Mouse (Mus musculus) heart, postnatal 25 days (tissue): Measurements from ENCODE around the gene M6pr. TPM values are rescaled to one million over a fixed set of nuclear protein-coding genes. Genes with fewer than 3 reads are reported as not detected.
"Not testable (repeated sequence)": the region's sequence is repeated elsewhere in the genome, so short reads cannot be mapped to it uniquely, and the experiment has no call there.

Source experiments
- DNase-seq: peaks from one replicate; pipeline ENCODE4 v3.0.0; 2022; ENCODE audit warnings: low spot score
- intact Hi-C: fragments of 180-260 bp; cut with DNase I; formaldehyde crosslinking; loops from one replicate; pipeline ENCODE4 v1.15.1; 2025
- total RNA-seq, 2 experiments: library from RNA; stranded (reverse); gene quantifications; 2 replicates each; pipeline ENCODE4 v1.2.3; 2021

The M6pr gene
- total RNA-seq, 2 experiments from 2014 or later: 36.4 to 41.4 TPM

DNA sequence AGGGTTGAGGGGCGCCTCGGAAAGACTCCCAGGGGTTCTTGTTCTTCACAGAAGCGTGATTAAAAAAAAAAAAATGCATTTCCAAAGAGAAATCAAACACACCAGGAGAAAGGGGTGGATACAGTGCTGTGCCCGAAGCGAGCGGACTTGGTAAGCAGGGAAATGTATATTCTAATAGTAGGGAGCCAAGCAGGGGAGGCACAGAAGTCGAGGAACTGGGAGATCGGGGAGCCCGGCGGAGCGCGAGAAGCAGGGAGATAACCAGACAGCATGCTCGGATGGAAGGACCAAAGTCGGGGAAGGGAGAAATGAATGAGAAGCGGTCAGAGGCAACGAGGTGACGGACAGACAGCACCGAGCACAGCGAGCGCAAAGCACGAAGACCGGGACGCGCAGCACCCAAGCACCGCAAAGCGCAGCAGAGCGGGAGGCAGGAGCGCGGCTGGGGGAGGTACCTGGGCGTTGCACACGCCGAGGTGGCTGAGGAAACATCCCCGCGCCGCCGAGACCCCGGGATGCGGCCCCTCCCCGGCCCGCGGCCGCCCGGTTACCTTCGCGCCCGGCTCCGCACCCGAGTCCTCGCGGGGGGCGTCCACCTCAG lies 30.6 kb downstream of the M6pr start:
- DNase-seq: peak; percentile 33
- intact Hi-C loops: loop anchor here (10.0 kb wide), 1 partner anchor 476 kb away; the partner anchor contains the start of gene Foxj2

DNA sequence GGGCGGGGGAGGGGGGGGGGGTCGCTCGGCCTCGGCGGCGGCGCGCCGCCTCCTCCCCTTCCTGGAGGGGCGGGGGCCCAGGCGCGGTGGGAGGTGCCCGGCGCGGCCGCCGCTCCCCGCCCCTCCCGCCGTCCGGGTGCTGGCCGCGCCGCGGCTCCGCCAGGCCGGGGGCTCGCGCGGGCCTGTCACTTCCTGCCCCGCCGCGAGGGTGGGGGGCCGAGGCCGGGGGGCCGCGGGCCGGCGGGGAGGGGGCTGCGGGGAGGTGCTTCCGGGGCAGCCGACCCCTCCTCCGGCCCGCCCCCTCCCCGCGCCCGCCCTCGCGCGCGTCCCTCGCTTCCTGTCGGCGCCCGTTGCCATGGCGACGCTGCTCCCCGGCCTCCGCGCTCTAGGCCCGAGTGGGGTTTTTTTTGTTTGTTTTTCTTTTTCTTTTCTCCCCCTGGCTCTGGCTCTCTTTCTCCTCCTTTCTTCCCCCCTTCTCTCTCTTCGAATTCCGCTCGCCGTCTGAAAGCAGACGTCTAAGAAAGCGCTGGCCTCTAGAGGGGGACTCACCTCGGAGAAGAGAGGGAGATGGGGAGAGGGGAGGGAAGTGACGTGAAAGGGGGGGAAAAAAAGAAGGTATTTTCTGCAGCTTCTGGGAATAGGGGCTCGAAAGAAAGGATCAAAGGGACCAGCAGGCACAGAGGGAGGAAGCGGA lies 31.3 kb downstream of the M6pr start:
- peak; percentile 68 for DNase-seq
- intact Hi-C loops: loop anchor here (1.0 to 10.0 kb wide), 2 partner anchors 30 to 475 kb away; partner anchors contain the start of gene Foxj2

DNA sequence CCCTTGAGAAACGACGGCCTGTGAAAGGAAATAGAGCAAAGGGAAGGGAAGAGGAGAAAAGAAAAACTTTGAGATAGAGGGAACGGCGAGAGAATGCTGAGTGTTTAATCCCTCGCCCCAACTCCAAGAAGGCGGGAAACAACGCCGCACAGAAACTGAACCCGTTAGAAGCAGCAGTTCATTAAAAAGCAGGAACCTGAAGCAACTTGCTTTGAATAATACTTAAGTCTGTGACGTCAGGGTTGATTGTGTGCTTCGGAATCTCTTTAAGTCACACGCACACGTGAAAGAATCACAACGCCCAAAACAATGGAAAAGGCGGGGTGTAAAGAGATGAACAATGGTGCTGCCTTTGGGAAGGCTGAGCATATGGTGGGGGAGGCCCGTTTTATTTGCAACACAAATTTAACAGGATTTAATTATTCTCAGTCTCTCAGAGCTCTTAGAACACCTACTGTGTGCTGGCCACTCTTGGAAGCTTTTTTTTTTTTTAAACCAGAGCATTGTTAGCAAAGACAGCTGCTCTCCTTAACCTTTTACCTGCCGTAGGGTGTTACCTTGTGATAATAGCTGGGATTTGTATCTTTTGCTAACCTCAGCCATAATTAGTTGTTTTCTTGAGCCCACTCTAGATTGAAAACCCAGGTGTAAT lies 32.0 kb downstream of the M6pr start, which contains the start of gene Phc1:
Gene Phc1 (minus strand): TSS at position 213 of the 652 bp plus-strand sequence.
- DNase-seq: no peak
- intact Hi-C loops: loop anchor here (1.0 kb wide), 1 partner anchor 31 kb away; no protein-coding TSS in a partner anchor

DNA sequence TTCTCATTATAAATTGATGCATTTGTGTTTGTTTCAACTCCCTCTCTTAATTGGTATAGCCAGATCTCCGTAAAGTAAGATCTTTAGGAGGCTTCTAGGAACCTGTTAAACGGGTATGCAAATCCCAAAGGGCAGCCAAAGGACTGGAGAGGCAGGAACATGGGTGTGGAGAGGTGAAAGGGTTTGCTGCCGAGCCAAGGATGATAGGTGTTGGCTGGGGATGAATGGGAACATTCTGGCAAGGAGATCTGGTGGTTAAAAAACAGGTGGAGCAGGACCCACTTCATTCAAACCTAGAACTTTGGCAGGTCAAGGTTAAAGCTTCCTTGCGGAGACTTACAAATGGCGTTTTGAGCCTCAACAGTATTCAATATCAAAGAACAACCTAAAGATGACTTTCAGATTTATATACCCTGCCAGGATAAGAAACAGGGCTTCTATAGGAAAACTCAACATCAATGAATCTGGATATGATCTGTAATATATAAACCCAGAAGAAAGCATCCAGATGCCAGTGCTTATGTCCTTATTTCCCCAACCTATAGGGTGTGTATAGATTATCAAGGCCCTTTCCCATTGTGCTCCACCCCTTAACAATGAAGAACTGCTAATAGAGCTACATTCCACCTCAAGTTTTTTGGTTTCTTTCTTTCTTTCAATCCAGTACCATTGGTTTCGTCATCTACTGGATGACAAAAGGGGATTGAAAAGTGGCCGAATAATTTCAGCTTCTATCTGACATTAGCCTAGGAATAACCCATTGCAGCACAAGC lies 32.7 kb downstream of the M6pr start:
- intact Hi-C loops: no loop called here
- DNase-seq: no peak

DNA sequence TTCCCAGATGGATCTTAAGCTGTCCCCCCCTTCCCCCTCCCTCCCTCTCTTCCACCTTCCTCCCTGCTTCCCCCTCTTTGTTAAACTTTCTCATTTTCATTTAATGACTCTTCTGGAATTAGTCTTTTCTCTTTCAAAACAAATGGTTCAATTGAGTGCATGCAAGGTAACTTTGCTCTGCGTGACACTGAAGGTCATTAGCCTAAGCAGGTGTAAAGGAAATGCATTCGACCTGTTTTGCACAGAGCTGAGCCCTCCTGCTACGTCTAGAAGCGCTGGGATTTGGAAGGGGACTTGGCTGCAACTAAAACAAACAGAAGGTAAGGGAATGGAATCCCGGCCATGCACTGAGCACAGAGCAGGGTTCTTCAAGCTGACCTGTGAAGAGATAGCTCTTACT lies 33.6 kb downstream of the M6pr start:
- DNase-seq: no peak
- intact Hi-C loops: no loop called here

DNA sequence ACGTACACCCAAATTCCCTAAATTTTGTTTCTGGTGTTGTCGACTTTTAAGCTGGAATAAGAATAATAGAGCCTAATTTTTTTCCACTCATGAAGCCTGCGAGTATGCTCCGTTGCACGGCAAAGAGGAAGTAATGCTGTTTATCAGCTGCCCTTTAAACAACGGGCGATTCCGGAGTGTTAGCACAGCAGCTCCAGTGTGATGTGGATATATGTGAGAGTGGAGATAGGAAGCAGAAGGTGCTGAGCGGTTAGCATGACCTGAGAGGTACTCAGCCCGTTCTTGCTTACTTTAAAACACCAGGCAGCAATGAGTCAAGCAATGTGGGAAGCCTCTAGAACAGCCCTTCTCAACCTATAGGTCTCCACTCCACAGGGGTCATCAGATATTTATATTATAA lies 35.2 kb downstream of the M6pr start:
- DNase-seq: no peak
- intact Hi-C loops: no loop called here

DNA sequence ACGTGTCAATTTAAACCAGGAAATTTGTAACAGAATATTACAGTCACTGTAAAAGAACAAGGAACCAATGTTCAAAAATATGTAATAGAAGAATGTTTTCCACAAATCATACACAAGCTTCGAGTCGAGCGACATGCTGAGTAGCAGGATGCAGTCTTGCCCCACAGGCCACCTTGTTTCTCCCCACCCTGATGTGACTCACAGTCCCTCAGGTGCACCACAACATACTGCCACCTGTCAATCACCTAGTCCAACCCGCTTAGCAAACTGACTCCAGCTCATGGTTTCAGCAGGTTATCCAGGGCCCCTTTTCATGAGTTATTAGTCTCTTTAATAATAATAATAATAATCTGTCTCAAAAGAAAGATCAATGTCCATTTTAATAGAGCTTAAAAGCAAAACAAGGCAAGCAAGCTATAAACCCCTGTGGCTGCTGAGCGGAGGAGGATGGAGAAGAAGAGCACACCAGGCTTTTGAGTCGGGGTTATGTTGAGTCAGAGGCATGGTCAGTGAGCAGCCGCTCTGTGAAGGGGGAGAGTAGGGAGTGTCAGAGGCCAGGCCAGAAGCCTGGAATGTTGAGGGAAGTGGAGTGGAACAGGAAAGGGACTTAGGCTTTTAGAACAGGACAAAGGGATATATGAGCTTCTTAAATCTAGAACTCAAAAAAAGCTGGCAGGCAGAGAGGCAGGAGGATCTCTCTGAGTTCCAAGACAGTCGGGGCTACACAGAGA lies 36.0 kb downstream of the M6pr start:
- intact Hi-C loops: no loop called here
- no peak for DNase-seq

DNA sequence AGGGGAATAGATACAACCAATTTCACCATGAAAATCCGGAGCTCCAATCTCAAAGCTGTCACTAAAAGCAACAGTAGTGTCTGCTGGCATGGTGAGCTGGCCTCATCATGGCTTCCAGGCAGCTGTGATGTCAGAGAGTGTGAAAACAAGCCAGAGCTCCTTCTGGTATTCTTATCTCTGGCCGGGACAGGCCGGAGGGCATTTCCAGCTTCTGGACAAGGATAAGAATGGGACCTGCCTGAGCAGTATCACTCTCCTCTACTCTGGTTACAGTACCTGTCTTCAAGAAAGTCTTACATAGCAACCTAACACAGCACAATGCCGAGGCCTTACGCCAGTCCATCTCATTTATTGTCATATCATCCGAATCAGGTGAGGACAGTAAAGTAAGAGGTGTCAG lies 37.2 kb downstream of the M6pr start:
- intact Hi-C loops: no loop called here
- DNase-seq: no peak

DNA sequence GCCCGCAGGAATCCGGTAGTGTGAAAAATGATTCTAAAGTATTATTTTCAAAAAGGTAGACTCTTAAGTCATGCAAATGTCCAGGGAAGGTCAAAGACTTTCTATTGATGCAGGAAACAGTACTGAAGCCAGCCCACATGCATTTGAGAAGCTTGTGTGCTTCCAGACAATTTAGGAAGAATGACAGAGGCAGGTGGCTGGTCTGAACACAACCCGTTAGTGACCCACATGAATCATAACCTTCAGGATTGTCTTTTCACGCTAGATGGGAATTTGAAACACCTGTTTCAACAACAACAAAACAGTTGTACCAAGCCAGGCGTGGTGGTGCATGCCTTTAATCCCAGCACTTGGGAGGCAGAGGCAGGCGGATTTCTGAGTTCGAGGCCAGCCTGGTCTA lies 37.9 kb downstream of the M6pr start:
- intact Hi-C loops: no loop called here

DNA sequence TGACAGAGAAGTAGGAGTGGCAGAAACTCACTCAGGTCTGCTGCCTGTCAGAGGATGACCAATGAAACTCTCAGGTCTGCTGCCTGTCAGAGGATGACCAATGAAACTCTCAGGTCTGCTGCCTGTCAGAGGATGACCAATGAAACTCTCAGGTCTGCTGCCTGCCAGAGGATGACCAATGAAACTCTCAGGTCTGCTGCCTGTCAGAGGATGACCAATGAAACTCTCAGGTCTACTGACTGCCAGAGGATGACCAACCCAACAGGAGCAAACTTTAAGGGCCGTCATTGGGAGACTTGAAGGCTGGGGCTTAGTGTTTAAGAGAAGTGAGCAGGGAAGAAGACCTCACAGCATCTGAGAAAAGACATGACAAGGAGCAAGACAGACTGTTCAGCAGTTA lies 38.8 kb downstream of the M6pr start:
- DNase-seq, intact Hi-C loops: not testable (repeated sequence)

More for the DNA sequence above, 37.9 kb downstream of the M6pr start:
- DNase-seq: no peak

DNA sequence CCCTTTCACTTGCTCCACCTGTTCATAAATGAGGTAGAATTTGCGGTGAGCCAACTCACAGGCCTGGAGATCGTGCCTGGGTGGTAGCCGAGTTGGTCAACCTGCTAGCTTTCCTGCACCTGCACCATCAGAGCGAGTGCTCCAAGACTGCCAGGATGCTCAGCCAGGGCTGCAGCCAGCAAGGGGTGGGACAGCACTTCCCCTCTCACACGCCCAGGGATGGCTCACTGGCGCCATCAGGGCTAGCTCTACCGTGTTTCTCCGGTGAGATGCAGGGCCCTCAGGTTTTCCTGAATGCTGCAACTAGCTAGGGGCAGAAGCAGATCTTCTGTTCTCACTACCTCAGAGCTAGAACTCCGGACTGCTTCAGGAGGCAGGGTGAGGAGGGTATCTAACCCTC lies 47.4 kb downstream of the M6pr start:
- no peak for DNase-seq
- intact Hi-C loops: no loop called here

DNA sequence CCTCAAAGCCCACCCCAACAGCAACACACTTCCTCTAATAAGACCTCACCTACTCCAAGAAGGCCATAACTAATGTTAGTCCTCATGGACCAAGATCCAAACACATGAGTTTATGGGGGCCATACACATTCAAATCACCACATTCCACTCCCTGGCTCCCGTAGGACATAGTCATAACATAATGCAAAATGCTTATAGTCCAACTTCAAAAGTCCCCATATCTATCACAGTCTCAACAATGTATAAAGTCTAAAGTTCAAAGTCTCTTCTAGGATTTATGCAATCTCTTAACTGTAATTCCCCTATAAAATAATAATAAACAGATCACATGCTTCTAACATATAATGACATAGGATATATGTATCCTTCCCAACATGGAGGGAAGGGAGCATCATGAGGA lies 48.6 kb downstream of the M6pr start:
- intact Hi-C loops: no loop called here
- no peak for DNase-seq

DNA sequence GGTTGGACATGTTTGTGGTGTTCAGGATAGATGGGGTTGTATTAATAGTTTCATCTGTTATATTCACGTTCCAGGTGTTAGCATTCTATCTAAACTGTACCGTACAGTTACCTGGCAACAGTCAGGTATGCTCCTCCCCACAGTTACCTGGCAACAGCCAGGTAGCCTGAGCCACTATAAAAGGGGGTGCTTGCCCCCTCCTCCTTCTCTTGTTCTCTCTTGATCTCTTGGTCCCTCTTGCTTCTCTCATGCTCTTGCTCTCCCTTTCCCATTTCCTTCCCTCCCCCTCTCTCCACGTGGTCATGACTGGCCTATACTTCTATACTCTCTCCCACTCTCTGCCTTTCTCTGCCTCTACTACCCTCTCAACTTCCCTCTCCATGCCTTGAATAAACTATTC lies 57.2 kb downstream of the M6pr start:
- DNase-seq: no peak
- intact Hi-C loops: no loop called here

DNA sequence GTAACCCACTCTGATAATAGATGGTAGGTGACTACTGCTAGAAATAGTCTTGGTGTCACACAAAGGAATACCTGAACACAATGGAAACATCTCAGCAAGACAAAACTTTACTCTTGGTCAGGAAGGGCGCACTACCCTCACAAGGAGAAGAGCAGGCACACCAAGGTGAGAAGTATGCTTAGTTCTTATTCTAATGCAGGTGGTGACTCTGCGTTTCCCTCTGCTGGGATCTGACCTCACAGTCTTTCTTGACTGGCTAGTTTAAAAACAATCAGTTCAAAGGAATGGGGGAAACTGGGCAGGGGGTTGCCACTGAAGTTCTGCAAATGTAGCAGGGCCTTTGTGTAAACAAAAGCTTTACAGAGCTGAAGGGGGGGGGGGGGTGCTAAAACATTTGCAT lies 57.8 kb downstream of the M6pr start:
- no peak for DNase-seq
- intact Hi-C loops: no loop called here

DNA sequence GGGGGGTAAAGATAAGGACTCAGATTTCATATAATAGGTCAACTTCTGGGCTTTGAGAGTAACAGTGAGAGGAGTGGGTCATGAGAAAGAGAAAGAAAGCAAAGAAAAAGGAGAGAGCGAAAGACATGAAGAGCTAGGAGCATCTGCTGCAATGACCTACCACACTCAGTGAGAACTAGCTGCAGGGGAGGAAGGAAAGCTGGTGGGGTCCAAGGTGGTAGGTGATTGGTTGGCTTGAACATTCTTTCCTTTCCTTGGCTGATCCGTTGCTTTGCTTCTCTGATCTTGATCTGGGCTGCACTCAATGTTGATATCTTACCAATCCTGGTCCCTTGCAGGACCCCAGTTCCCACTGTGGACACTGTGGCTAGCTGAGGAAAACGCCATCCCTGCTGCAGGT lies 58.5 kb downstream of the M6pr start:
- no peak for DNase-seq
- intact Hi-C loops: no loop called here

Other genes starting within 250 kb of the M6pr start
- not detected for gene Klrg1, start 25.8 kb upstream of the M6pr start, total RNA-seq
- 10 to 100 TPM; 17.1 to 18.7 TPM for gene Phc1, start 31.8 kb downstream of the M6pr start, total RNA-seq
- not detected for gene Rimklb, start 190.0 kb downstream of the M6pr start, total RNA-seq
- gene Mfap5, start 197.1 kb downstream of the M6pr start, total RNA-seq: 10 to 100 TPM; 37.3 to 50.0 TPM
- not detected for gene Aicda, start 245.1 kb downstream of the M6pr start, total RNA-seq